Mouse (Mus musculus) midbrain, postnatal 0 days (tissue): ENCODE data around the gene Arl5c. TPM values are rescaled to one million over a fixed set of nuclear protein-coding genes. Genes with fewer than 3 reads are reported as not detected.

ENCODE experiments used
- ATAC-seq: fragments of 200-750 bp; cut with Nextera tagmentation; 2 replicates; pipeline ENCODE4 v1.8.0; 2017; ENCODE audit warnings: moderate number of reproducible peaks, mild to moderate bottlenecking, moderate TSS enrichment, moderate library complexity; ENCODE audit not compliant: low FRiP score
- DNase-seq: peaks from one replicate; pipeline ENCODE4 v3.0.0-alpha.2; 2015; ENCODE audit warnings: low spot score
- H3K27ac ChIP-seq: fragments of 300-500 bp; sonication (generic); 2 replicates; pipeline ENCODE4 v1.5.1; 2014; ENCODE audit warnings: low read depth, mild to moderate bottlenecking, low read length, mixed read lengths
- H3K27me3 ChIP-seq: fragments of 300-500 bp; sonication (generic); 2 replicates; pipeline ENCODE4 v1.6.1; 2014; ENCODE audit warnings: low read length, control low read depth, mixed read lengths; ENCODE audit not compliant: insufficient read depth
- H3K36me3 ChIP-seq: fragments of 300-500 bp; sonication (generic); 2 replicates; pipeline ENCODE4 v1.6.1; 2014; ENCODE audit warnings: low read length, control low read depth, mixed read lengths; ENCODE audit not compliant: insufficient read depth
- H3K4me1 ChIP-seq: fragments of 300-500 bp; sonication (generic); 2 replicates; pipeline ENCODE4 v1.6.1; 2014; ENCODE audit warnings: mild to moderate bottlenecking, control low read depth, antibody characterized with exemption, low read length, mixed read lengths; ENCODE audit not compliant: insufficient read depth
- H3K4me2 ChIP-seq: fragments of 300-500 bp; sonication (generic); 2 replicates; pipeline ENCODE4 v1.6.1; 2014; ENCODE audit warnings: low read depth, mild to moderate bottlenecking, low read length, mixed read lengths; ENCODE audit not compliant: poor library complexity, severe bottlenecking
- H3K4me3 ChIP-seq: fragments of 300-500 bp; sonication (generic); 2 replicates; pipeline ENCODE4 v1.5.1; 2014; ENCODE audit warnings: low read depth, mild to moderate bottlenecking, low read length, moderate library complexity
- H3K9ac ChIP-seq: fragments of 300-500 bp; sonication (generic); replicated peaks from 2 replicates; pipeline ENCODE4 v1.6.1; 2014; ENCODE audit warnings: mild to moderate bottlenecking, low read length, moderate library complexity, mixed read lengths; ENCODE audit not compliant: poor library complexity, severe bottlenecking
- H3K9me3 ChIP-seq: fragments of 300-500 bp; sonication (generic); 2 replicates; pipeline ENCODE4 v1.6.1; 2016; ENCODE audit warnings: low read length, control low read depth
- CTCF ChIP-seq: IDR thresholded peaks from 2 replicates; pipeline ENCODE4 v1.5.1; 2016; ENCODE audit warnings: antibody characterized with exemption, mild to moderate bottlenecking
- WGBS: fragments of 180-500 bp; shearing (Covaris S2); extraction: QIAGEN DNeasy Blood & Tissue Kit; methylation state at CpG from one replicate; pipeline ENCODE4 v1.1.7; 2014; 5-methylcytosine and 5-hydroxymethylcytosine counted together
- polyA plus RNA-seq: library from polyadenylated mRNA; unstranded; fragments of >200 nt; fragmentation: Nextera tagmentation; extraction: Ambion mirVana; gene quantifications from 2 replicates; pipeline ENCODE4 v1.2.1, GENCODE M21; 2015
- total RNA-seq: library from RNA; depleted of rRNA; stranded (reverse); fragments of >200 nt; gene quantifications from 2 replicates; pipeline ENCODE4 v1.2.3, GENCODE M21; 2014

The Arl5c gene
- total and polyA plus RNA-seq, 2 experiments from 2014 or later, result 1.1 to 2.9 TPM

DNA sequence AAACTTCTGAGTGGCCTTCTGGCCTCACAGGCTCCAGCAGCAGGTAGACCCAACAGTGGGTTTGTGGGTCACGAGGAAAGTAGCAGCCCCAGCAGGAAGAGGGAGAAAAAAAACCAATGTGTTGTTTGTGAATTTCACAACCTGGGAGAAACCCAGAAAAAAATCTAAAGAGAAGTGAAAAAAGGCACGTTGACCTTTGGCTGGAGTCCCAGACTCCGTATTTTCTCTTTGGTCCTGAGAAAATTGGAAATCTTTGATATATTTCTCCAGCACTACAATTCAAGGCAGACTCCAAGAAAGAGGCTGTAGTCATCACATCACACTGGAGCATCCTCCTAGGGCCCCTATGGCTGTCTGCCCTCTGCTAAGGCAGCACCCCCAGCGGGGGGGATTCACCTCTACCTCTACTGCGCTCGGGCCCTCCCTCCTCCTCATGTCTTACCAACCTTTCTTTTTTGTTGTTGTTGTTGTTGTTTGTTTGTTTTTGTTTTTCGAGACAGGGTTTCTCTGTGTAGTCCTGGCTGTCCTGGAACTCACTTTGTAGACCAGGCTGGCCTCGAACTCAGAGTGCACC lies 1.5 kb upstream of the Arl5c start:
- no peak for DNase-seq
- no peak for ATAC-seq
- no peaks in the 10 kb centered on the region for H3K36me3 ChIP-seq
- WGBS, result 80% methylated on average over 8 of the region's 8 CpGs
- no peak for TF ChIP-seq CTCF
- no peak overlapping the region for H3K4me2 ChIP-seq
- no peaks in the 10 kb centered on the region for H3K27me3 ChIP-seq
- H3K9me3 ChIP-seq, result no peaks in the 10 kb centered on the region
- H3K9ac ChIP-seq, result no peak overlapping the region
- no peak overlapping the region for H3K4me3 ChIP-seq
- no peak overlapping the region for H3K27ac ChIP-seq
- H3K4me1 ChIP-seq, result no peaks in the 10 kb centered on the region

DNA sequence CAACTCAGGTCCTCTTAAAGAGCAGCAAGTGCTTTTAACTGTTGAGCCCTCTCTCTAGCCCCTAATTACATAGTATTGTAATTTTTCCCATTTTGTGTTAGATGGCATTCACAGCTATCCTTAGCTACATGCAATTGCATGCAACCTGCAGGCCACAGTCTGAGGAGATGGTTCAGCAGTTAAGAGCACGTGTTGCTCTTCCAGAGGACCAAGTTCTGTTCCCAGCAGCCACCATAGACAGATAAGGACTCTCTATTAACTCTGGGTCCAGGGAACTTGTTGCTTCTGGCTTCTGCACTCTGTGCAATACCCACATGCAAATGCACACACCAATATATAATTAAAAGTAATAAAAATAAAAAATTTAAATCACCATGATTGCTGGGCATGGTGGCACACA lies 710 bp upstream of the Arl5c start:
- TF ChIP-seq CTCF, result no peak
- H3K4me1 ChIP-seq, result no peaks in the 10 kb centered on the region
- no peaks in the 10 kb centered on the region for H3K36me3 ChIP-seq
- H3K9ac ChIP-seq, result no peak overlapping the region
- no peaks in the 10 kb centered on the region for H3K27me3 ChIP-seq
- no peaks in the 10 kb centered on the region for H3K9me3 ChIP-seq
- no peak overlapping the region for H3K27ac ChIP-seq
- H3K4me3 ChIP-seq, result no peak overlapping the region
- no peak overlapping the region for H3K4me2 ChIP-seq
- 63% methylated on average over 1 of the region's 1 CpGs for WGBS
- DNase-seq, result no peak
- ATAC-seq, result no peak

DNA sequence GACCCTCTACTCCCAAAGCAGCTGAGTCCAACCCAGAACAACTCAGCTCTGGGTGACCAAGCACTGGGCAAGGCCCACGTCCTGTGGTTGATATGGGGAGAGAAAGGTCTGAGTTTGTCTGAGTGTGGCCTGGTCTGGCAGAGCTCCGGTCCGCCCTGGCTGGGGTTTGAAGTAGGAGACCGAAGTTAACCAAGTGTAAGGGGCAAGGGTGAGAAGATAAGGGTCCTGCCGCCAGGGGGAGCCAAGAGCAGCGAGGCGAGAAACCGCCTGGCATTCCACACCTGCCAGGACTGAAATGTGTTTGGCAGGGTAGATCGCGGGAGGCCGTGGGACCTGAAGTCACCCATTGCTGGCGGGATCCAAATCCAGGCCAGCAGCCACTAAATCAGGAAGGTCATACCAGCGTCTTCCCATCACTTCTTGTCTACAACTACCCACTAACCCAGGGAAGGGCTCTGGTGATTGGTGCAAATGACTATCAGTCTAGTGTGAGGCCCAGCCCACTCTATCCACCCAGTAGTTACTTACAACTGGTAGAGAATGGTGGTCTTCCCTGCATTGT lies 1.4 kb downstream of the Arl5c start:
- Histone ChIP-seq H3K9me3 (no peaks in the 10 kb centered on the region), H3K9ac (no peak overlapping the region; the same call in 1 of the 2 replicates), H3K4me2 (peak overlapping the region; percentile 84), H3K36me3 (no peaks in the 10 kb centered on the region), H3K27me3 (no peaks in the 10 kb centered on the region), H3K27ac (no peak overlapping the region), H3K4me1 (0 out of 2 replicates have a peak, but pooled peaks cover 5% of the 10 kb centered on the region), H3K4me3 (peak overlapping the region; percentile 38)
- peak; percentile 72 for TF ChIP-seq CTCF
- no peak for ATAC-seq
- 13% methylated on average over 13 of the region's 13 CpGs for WGBS
- DNase-seq, result no peak

GRCm38 (mm10) chr11:97988530-97989096 lies 7.4 kb downstream of the Arl5c start:
- peak; percentile 94 for DNase-seq
- H3K27me3 ChIP-seq, result peaks cover 8% of the 10 kb centered on the region
- peak overlapping the region; percentile 77 for H3K27ac ChIP-seq
- no peak for TF ChIP-seq CTCF
- peak overlapping the region; percentile 72 for H3K4me3 ChIP-seq
- H3K4me1 ChIP-seq, result 0 out of 2 replicates have a peak, but pooled peaks cover 5% of the 10 kb centered on the region
- ATAC-seq, result peak; percentile 80
- peak overlapping the region; percentile 67 for H3K9ac ChIP-seq
- WGBS, result under 1% methylated on average over 26 of the region's 26 CpGs
- no peaks in the 10 kb centered on the region for H3K36me3 ChIP-seq
- peak overlapping the region; percentile 66 for H3K4me2 ChIP-seq
- no peaks in the 10 kb centered on the region for H3K9me3 ChIP-seq

GRCm38 (mm10) chr11:97987551-97988526 lies 8.1 kb downstream of the Arl5c start:
- H3K27ac ChIP-seq, result peak overlapping the region; percentile 77
- H3K4me3 ChIP-seq, result peak overlapping the region; percentile 72
- no peaks in the 10 kb centered on the region for H3K9me3 ChIP-seq
- H3K27me3 ChIP-seq, result peaks cover 8% of the 10 kb centered on the region
- peak; percentile 94 for TF ChIP-seq CTCF
- 0 out of 2 replicates have a peak, but pooled peaks cover 5% of the 10 kb centered on the region for H3K4me1 ChIP-seq
- peak overlapping the region; percentile 66 for H3K4me2 ChIP-seq
- DNase-seq (peak; percentile 97), ATAC-seq (peak; percentile 86)
- WGBS, result under 1% methylated on average over 42 of the region's 42 CpGs
- peak overlapping the region; percentile 67 for H3K9ac ChIP-seq
- no peaks in the 10 kb centered on the region for H3K36me3 ChIP-seq
